Mouse (Mus musculus) hindbrain, embryonic 10.5 days (tissue): ENCODE measurements at regions not wholly inside any gene's neighbourhood (a gene's known extent, or its start where the extent isn't known, plus 50 kb on each side); places are given as distances from the start of the nearest gene placed in this dataset.

Source experiments
- DNase-seq: peaks from one replicate; pipeline ENCODE4 v3.0.0-alpha.2; 2017; ENCODE audit warnings: low spot score
- H3K27ac ChIP-seq: fragments of 300-500 bp; sonication (generic); 2 replicates; pipeline ENCODE4 v1.5.1; 2016; ENCODE audit warnings: mild to moderate bottlenecking, moderate library complexity
- H3K27me3 ChIP-seq: fragments of 300-500 bp; sonication (generic); 2 replicates; pipeline ENCODE4 v1.6.1; 2016; ENCODE audit warnings: mild to moderate bottlenecking; ENCODE audit not compliant: poor library complexity, insufficient read depth, severe bottlenecking
- H3K36me3 ChIP-seq: fragments of 300-500 bp; sonication (generic); 2 replicates; pipeline ENCODE4 v1.6.1; 2016; ENCODE audit warnings: mild to moderate bottlenecking, moderate library complexity
- H3K4me1 ChIP-seq: fragments of 300-500 bp; sonication (generic); replicated peaks from 2 replicates; pipeline ENCODE4 v1.6.1; 2016; ENCODE audit warnings: mild to moderate bottlenecking
- H3K4me3 ChIP-seq: fragments of 300-500 bp; sonication (generic); 2 replicates; pipeline ENCODE4 v1.5.1; 2016; ENCODE audit warnings: mild to moderate bottlenecking, moderate library complexity
- H3K9me3 ChIP-seq: fragments of 300-500 bp; sonication (generic); 2 replicates; pipeline ENCODE4 v1.6.1; 2016; ENCODE audit warnings: mild to moderate bottlenecking, moderate library complexity
- WGBS: fragments of 180-500 bp; shearing (Covaris S2); methylation state at CpG from one replicate; pipeline ENCODE4 v1.1.7; 2016; 5-methylcytosine and 5-hydroxymethylcytosine counted together

DNA sequence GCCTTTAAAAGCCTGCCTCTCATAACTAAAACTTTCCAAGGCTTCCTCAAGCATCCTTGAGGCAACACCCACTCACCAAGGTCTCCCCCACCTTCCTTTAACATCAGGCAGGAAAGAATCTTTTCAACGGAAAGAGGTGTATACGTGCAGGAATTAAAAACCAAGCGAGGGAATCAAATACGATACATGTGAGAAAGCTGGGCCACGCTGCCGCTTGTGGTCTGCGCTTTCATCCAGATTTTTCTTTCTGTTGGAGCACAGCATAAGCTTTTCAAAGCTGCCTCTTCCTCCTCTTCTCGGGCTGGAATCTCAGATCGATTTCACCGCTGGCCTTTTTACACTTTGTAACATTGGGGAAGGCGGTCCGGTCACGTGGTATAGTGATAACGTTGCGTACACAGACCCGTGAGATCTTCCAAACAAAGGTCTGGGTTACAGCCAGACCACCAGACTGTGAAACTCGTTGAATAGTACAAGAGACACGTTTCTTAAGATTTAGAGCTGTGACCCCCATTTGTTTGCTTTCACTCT is 114.4 kb upstream of the Cpsf6 start:
- Histone ChIP-seq H3K4me3 (peak overlapping the region; percentile 42), H3K4me1 (peaks cover 7% of the 10 kb centered on the region; the same call in 1 of the 2 replicates), H3K9me3 (0 out of 2 replicates have a peak, but pooled peaks cover 2% of the 10 kb centered on the region), H3K27me3 (peaks cover 18% of the 10 kb centered on the region), H3K27ac (peak overlapping the region; percentile 50; the same call in 1 of the 2 replicates), H3K36me3 (no peaks in the 10 kb centered on the region)
- DNase-seq: peak; percentile 16
- 42% methylated on average over 18 of the region's 18 CpGs for WGBS

GRCm38 (mm10) chr10:117493824-117494121 is 114.0 kb upstream of the Cpsf6 start:
- Histone ChIP-seq H3K9me3 (0 out of 2 replicates have a peak, but pooled peaks cover 2% of the 10 kb centered on the region), H3K36me3 (no peaks in the 10 kb centered on the region), H3K27me3 (peaks cover 18% of the 10 kb centered on the region), H3K4me1 (peaks cover 7% of the 10 kb centered on the region; the same call in 1 of the 2 replicates), H3K27ac (0 out of 2 replicates have a peak overlapping the region, but pooled peaks have one; percentile 50), H3K4me3 (peak overlapping the region; percentile 42)
- 54% methylated on average over 2 of the region's 5 CpGs for WGBS
- no peak for DNase-seq

GRCm38 (mm10) chr10:117493091-117493823 is 113.4 kb upstream of the Cpsf6 start:
- H3K9me3 ChIP-seq: 0 out of 2 replicates have a peak, but pooled peaks cover 2% of the 10 kb centered on the region
- no peak overlapping the region for H3K4me3 ChIP-seq
- H3K4me1 ChIP-seq: peaks cover 7% of the 10 kb centered on the region; the same call in 1 of the 2 replicates
- DNase-seq: no peak
- H3K27ac ChIP-seq: no peak overlapping the region
- 91% methylated on average over 3 of the region's 3 CpGs for WGBS
- peaks cover 13% of the 10 kb centered on the region for H3K27me3 ChIP-seq
- no peaks in the 10 kb centered on the region for H3K36me3 ChIP-seq

DNA sequence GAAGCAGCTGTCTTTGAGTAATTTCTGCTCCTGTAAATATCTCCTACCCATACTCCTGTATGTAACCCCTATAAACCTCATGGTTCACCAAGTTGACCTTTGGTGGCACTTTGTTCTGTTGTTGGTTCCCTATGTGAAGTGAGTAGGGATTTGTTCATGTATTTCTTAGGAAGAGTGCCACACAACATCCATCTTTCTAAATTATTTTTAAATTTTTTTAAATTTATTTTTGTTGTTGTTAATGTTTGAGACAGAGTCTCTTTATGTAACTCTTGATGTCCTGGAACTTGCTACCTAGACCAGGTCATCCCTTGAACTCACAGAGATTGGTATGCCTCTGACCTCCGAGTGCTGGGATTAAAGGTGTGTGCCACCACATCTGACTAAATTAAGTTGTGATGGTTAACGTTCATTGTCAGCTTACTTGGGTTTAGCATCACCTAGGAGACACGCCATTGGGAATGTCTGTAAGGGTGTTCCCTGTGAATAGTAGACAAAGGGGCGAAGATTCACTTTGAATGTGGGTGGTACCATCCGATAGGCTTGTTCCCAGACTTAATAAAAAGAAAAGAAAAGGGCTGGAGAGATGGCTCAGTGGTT is 112.7 kb upstream of the Cpsf6 start:
- no peak for DNase-seq
- WGBS: 73% methylated on average over 5 of the region's 5 CpGs

DNA sequence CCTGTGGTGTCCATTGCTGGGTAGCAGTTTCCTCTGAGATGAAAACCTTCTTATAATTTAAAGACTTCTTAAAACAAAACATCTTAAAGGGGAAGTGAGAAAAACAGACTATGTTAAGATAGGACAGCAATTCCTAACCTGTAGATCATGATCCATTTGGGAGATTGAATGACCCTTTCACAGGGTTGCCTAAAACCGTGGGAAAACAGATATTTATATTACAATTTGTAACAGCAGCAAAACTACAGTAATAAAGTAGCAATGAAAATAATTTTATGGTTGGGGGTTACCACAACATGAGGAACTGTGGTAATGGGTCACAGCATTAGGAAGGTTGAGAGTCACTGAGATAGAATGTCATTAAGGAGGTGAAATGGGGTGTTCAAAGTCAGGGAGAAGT is 111.9 kb upstream of the Cpsf6 start:
- Histone ChIP-seq H3K4me3 (no peak overlapping the region), H3K27me3 (peaks cover 4% of the 10 kb centered on the region; the same call in 1 of the 2 replicates), H3K9me3 (0 out of 2 replicates have a peak, but pooled peaks cover 2% of the 10 kb centered on the region), H3K36me3 (no peaks in the 10 kb centered on the region), H3K4me1 (peaks cover 7% of the 10 kb centered on the region; the same call in 1 of the 2 replicates), H3K27ac (no peak overlapping the region)
- no peak for DNase-seq
- WGBS: 75% methylated on average over 1 of the region's 1 CpGs

More for the DNA sequence above, 112.7 kb upstream of the Cpsf6 start:
- no peak overlapping the region for H3K27ac ChIP-seq
- no peak overlapping the region for H3K4me3 ChIP-seq
- H3K36me3 ChIP-seq: no peaks in the 10 kb centered on the region
- H3K27me3 ChIP-seq: peaks cover 9% of the 10 kb centered on the region
- peaks cover 7% of the 10 kb centered on the region; the same call in 1 of the 2 replicates for H3K4me1 ChIP-seq
- 0 out of 2 replicates have a peak, but pooled peaks cover 2% of the 10 kb centered on the region for H3K9me3 ChIP-seq

GRCm38 (mm10) chr10:117490851-117491595 is 111.2 kb upstream of the Cpsf6 start:
- Histone ChIP-seq H3K4me1 (peaks cover 3% of the 10 kb centered on the region; the same call in 1 of the 2 replicates), H3K27ac (no peak overlapping the region), H3K36me3 (no peaks in the 10 kb centered on the region), H3K27me3 (peaks cover 3% of the 10 kb centered on the region; the same call in 1 of the 2 replicates), H3K4me3 (no peak overlapping the region), H3K9me3 (0 out of 2 replicates have a peak, but pooled peaks cover 2% of the 10 kb centered on the region)
- no peak for DNase-seq
- 92% methylated on average over 4 of the region's 4 CpGs for WGBS

GRCm38 (mm10) chr10:117483091-117483600 is 103.3 kb upstream of the Cpsf6 start:
- no peaks in the 10 kb centered on the region for H3K36me3 ChIP-seq
- no peak overlapping the region for H3K4me3 ChIP-seq
- WGBS: 93% methylated on average over 4 of the region's 4 CpGs
- peaks cover 3% of the 10 kb centered on the region; the same call in 1 of the 2 replicates for H3K4me1 ChIP-seq
- no peak for DNase-seq
- no peak overlapping the region for H3K27ac ChIP-seq
- no peaks in the 10 kb centered on the region for H3K9me3 ChIP-seq
- 0 out of 2 replicates have a peak, but pooled peaks cover 8% of the 10 kb centered on the region for H3K27me3 ChIP-seq

DNA sequence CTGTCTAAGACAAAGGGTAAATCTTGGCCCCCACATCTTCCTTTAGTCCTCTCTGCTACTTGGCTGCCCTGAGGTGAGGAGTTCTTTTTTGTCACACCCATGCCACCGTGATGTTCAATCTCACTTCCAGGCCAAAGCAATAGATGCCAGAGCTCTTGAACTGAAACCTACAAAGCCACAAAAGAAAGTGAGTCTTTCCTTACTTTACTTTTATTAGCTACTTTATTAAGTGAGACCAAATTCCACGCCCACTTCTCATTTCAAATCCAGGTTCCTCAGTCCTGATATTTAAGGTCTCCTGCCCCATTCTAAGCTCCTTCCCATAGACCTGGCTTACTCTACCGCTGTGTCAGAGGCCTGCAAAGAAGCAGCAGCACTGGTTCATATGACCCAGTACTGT is 102.5 kb upstream of the Cpsf6 start:
- Histone ChIP-seq H3K4me3 (no peak overlapping the region), H3K4me1 (peaks cover 10% of the 10 kb centered on the region; the same call in 1 of the 2 replicates), H3K36me3 (no peaks in the 10 kb centered on the region), H3K9me3 (no peaks in the 10 kb centered on the region), H3K27ac (no peak overlapping the region), H3K27me3 (0 out of 2 replicates have a peak, but pooled peaks cover 8% of the 10 kb centered on the region)
- DNase-seq: no peak
- WGBS: 85% methylated on average over 3 of the region's 3 CpGs

DNA sequence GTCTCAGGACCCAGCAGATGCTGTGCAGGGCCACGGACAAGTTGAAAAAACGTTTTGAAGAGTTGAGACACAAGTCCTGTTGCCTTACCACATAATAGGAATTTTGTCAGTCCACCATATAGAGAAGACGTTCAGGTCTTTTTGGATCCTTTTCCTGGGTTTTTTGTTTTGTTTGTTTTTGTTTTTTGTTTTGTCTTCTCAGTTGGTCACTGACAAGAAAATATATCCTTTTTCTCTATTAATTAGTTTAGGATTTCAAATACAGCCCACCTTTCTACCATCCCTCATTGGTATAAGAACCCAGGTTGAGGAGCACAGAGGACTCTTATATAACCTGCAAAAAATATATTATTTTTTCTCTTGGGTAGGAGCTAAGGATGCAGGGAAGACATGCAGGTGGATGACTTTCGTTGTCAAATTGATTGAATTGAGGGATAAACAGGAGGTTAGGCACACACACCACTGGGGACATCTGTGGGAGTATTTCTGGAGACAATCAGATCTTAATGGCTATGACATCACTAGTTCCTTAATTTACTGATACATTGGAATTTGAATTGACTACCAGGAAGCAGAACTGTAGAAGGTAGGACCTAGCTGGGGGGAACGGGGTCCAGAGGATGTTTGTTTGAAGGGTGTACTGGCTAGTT is 101.7 kb upstream of the Cpsf6 start:
- no peak overlapping the region for H3K27ac ChIP-seq
- H3K36me3 ChIP-seq: no peaks in the 10 kb centered on the region
- peaks cover 10% of the 10 kb centered on the region; the same call in 1 of the 2 replicates for H3K4me1 ChIP-seq
- no peak overlapping the region for H3K4me3 ChIP-seq
- H3K27me3 ChIP-seq: 0 out of 2 replicates have a peak, but pooled peaks cover 8% of the 10 kb centered on the region
- 77% methylated on average over 5 of the region's 5 CpGs for WGBS
- H3K9me3 ChIP-seq: no peaks in the 10 kb centered on the region
- DNase-seq: no peak

- H3K4me1 ChIP-seq: peaks cover 10% of the 10 kb centered on the region; the same call in 1 of the 2 replicates
- no peak overlapping the region for H3K27ac ChIP-seq
- H3K4me3 ChIP-seq: no peak overlapping the region
- no peaks in the 10 kb centered on the region for H3K36me3 ChIP-seq
- no peak for DNase-seq
- 0 out of 2 replicates have a peak, but pooled peaks cover 8% of the 10 kb centered on the region for H3K27me3 ChIP-seq
- H3K9me3 ChIP-seq: no peaks in the 10 kb centered on the region
- 93% methylated on average over 5 of the region's 5 CpGs for WGBS
Measured at GRCm38 (mm10) chr10:117480456-117480850, 100.6 kb upstream of the Cpsf6 start.

DNA sequence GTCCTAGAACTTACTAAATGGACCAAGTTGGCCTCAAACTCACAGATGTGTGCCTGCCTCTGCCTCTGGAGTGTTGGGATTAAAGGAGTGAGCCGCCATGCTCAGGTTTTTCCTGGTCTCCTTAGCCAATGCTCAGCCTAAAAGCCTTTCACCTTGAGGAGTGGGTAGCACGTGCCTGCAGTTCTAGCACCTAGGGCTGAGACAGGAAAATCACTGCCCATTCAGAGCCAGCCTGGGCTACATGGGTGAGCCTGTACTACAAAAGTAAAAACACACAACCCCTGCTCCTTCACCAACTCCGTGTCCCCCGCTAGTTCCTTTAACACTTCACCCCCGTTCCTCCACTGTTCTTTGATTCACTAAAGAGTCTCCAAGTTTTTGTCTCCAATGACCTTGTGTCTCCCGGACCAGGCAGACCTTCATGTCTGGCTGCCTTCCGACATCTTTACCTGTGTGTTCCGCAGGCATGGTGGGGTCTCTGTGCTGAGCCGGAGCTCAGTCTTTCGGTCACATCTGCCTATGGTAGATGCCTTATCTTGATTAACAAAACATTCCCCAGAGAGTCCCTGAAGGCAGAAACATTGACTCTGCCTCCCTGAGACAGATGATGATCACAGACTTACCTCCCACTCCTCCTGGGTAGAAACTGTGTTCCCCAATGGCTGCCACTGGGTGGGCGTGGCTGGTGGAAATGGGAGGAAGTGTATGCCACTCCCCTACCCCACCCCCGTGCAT is 100.1 kb upstream of the Cpsf6 start:
- WGBS: 89% methylated on average over 12 of the region's 12 CpGs
- no peak for DNase-seq
- Histone ChIP-seq H3K4me3 (no peak overlapping the region), H3K27me3 (0 out of 2 replicates have a peak, but pooled peaks cover 8% of the 10 kb centered on the region), H3K27ac (no peak overlapping the region), H3K36me3 (no peaks in the 10 kb centered on the region), H3K4me1 (peaks cover 10% of the 10 kb centered on the region; the same call in 1 of the 2 replicates), H3K9me3 (no peaks in the 10 kb centered on the region)
